Mouse (Mus musculus): ENCODE measurements around the gene Bicd2. TPM values are rescaled to one million over a fixed set of nuclear protein-coding genes. Genes with fewer than 3 reads are reported as not detected.
"Not testable (repeated sequence)": the region's sequence is repeated elsewhere in the genome, so short reads cannot be mapped to it uniquely, and the experiment has no call there.

The Bicd2 gene
- total RNA-seq, 2 experiments from 2014 or later, result 34.8 to 44.6 TPM

DNA sequence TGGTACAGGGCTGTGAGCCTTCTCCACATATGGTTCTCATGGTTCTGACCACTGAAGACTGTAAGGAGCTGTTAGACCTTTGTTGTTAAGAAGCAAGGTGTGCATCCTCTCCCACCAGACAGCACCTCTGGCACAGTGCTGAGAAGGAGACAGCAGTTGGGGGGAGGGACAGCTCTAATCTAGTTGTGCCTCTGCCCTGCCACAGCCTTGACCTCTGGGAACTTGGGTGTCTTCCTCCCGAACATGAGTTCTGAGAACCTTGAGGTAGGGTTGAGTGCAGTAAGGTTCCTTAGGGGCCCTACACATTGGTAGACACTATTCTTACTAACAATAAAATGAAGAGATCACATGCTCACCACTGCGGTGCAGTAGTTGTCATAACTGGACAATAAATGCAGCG, 16.8 kb downstream of the Bicd2 start:
- DNase-seq, result no peak

DNA sequence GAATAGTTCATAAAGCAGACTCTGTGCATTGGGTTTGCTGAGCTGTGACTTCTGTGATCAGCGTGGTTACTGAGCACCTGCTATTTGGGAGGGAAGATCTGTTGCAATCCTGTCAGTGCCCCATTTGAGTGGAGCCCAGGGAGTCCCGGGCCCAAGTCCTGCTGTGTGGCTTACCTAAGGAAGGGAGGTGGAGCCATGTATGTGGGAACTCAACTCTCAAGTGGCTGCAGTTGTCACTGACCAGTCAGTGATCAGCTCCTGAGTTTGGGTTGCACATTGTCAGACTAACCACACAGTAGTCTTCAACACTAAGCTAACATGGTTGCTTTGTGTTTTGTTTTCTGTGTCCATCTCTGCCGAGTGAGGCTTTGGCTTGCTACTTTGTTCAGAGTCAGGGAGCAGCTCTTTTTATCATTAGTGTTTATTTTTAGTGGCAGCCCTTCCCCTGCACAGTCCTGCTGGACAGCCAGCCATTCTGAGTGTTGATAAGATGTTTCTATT, 19.6 kb downstream of the Bicd2 start:
- DNase-seq, result no peak

DNA sequence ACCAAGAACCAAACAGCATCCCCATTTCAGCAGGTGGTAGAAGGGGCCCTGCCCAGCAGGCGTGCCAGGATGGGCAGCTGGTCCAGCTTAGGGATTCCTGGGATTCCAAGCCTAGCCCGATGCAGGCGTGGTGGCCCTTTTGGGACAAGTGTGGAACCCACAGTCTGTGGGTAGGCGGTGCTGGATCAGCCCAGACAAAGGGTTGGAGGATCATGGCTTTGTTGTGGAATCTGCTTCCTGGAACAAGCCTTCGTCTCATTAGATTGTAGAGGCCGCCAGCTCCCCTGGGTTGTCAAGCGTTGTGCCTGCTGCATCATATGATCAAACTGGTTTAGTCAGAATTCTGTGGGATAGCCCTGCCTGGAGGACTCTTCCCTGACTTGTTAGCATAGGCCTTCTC, 21.0 kb downstream of the Bicd2 start:
- DNase-seq, result no peak

DNA sequence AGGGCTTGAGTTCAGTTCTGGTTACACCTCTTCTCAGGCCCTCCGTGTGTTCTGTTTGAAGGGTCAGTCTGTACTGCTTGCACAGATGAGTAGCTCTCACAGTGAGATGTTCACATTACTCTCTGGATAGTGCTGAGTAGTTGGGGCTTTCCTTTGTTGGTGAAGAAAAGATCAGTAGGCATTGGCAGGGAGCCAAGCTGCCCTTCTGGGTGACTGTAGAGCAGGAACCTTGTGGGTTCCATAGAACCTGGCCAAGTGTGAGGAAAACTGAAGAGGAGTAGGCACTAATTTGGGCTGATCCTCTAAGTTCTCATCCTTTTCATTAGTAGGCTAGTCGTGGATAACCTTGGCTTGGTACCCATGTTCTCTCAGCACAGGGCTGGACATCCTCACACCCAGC, 21.4 kb downstream of the Bicd2 start:
- peak; percentile 45 to 68 for DNase-seq

DNA sequence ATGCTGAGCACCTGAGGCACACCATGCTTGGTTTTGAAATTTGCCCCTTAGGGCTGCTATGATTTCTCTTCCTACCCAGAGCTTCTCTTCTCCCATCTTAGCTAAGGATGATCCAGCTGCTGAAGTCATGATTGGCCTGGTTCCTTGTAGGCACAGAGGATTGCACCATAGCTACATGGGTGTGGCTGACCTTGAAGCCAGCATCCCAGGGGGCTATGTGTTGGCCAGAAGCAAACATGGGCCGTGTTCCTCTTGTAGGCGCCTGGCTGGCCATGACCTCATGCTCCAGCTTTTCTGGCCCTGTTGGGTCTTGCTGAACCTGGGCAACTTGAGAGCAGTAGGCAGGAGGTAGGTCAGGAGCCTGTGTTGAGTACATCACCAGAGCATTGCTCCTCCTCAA, 23.3 kb downstream of the Bicd2 start:
- peak; percentile 51 to 71 for DNase-seq

DNA sequence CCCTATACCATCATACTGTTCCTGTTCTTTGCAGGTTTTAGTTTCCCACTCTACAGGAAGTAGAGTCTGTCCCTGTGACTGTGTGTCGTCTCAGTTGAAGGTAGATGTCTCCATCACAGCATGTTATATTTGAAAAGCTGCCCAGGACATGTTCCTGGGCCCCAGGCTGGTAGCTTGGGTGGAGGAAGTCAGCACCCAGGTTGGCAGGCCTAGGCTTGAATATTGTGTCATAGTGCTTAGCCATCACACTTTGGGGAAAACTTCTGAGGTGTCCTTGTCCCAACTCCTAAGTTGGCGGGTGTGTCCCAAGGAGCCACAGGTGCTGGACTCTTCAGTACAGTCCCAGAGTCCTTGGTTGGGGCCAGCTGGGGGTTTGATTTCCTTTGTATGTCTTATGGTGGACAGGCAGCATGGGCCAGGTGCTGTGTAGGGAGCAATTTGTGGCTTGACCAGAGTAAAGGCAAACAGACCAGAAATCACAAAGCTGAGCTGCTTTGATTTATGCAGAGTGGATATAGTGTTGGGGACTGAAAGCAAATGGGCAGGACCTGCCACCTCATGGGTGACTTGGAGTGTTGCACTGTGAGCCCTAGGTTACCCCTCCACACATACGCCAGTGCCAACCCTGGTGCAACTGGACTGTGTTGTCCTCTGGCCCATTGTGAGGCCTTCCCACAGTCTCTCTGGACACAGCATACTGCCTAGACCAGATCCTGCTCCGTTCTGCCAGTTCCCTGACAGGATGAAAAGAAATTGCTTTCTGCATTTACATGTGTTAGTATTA, 26.5 kb downstream of the Bicd2 start:
- DNase-seq, result no peak

DNA sequence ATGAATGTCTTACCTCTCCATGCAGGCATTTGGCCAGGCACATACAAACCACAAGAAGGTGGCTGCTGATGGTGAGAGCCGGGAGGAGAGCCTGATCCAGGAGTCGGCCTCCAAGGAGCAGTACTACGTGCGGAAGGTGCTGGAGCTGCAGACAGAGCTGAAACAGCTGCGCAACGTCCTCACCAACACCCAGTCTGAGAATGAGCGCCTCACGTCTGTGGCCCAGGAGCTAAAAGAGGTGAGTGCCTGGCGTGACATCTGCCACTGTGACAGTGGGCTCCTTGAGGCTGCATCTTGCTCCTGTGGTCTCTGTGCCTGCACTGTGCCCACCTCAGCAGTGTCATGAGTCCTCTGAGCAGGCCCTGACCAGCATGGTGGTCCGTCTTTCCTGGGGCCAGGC, 28.0 kb downstream of the Bicd2 start:
- no peak for DNase-seq

DNA sequence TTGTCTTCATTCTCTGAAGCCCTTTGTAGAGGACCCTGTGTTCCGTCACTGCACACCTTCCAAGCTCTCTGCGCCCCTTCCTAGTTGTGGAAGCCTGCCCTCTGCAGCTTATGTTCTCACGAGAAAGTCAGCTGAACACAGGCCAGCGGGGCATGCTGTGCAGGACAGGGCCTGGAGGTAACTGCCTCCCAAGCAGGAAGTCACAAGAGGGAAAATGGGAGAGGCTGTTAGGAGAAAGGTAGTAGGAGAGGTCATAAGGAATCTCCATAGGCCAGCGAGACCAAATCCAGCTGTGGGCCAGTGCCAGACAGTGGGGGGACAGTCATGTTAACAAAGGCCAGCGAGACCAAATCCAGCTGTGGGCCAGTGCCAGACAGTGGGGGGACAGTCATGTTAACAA, 28.8 kb downstream of the Bicd2 start:
- not testable (repeated sequence) for DNase-seq

DNA sequence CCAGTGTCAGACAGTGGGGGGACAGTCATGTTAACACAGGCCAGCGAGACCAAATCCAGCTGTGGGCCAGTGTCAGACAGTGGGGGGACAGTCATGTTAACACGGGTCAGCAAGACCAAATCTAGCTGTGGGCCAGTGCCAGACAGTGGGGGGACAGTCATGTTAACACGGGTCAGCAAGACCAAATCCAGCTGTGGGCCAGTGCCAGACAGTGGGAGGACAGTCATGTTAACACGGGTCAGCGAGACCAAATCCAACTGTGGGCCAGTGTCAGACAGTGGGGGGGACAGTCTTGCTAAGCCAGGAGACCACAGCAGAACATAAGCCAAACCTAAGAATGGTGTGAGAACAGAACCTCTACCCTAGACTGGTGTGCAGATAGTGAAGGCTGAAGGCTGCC, 29.5 kb downstream of the Bicd2 start:
- not testable (repeated sequence) for DNase-seq

DNA sequence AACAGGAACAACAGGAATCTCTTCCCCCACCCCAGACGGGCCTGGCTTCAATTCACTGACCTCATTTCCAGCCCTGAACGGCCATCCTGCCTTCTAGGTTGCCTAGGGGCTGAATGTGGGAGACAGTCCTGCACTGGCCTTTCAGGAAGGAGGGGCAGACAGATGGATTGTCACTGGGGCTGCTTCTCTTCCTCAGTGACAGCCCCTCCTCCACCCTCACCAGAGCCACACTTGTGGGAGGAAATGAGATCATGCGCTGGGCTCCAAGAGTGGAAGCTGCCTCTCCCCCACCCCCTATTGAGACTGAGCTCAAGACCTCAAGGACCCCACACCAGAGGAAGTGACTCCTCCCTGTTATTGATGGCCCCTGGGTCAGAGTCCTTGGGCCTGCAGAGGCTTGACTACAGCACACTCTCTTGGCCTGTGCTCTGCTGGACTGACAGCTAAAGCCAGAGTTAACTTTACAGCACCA, 30.1 kb downstream of the Bicd2 start:
- peak; percentile 83 to 86 for DNase-seq

DNA sequence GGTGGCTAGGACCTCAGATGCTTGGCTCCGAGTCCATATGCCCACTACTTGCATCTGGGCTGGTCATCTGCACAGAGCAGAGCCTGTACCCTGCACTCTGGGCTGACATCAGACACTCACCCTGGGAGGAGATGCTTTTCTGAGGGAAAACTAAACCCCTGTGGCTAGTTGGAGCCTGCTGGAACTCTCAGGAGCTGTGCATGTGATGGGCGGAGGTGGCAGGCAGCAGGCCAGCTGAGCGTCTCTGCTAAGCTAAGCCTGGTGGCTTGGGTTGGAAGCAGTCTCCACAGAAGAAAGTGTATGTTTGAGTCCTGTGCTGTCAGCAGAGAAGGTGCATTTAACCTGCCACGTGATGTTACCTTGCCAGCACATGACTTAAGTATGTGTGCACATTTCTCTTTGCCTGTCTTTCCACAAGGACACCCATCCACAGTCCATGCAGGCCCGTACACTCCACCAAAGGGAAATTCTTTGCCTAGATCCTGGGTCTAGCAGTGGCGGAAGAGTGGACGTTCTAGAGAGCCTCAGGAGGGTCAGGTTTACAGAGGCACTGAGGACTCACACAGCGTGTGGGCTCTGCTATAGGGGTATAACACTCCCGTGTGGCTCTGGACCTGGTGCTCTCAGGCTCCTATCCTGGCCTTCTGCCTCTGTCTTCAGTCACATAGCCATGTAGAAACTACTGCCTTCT, 31.1 kb downstream of the Bicd2 start:
- DNase-seq, result no peak

DNA sequence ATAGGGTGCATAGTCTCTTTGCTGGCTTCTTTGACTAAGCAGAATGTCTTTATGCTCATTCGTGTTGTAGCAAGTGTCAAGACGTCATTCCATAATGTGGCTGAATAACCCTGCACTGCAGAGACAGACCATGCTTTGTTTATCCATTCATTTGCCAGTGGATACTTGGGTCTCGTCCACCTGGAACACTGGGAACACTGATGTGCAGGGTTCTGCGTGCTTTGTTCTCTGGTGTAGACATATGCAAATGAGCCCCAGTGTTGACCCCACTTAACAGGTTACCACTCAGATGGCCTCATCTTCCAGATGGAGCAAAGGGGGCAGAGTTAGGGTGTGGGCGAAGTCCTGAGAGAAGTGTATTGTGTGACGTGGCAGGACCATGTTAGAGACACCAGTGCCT, 32.9 kb downstream of the Bicd2 start:
- DNase-seq, result no peak

DNA sequence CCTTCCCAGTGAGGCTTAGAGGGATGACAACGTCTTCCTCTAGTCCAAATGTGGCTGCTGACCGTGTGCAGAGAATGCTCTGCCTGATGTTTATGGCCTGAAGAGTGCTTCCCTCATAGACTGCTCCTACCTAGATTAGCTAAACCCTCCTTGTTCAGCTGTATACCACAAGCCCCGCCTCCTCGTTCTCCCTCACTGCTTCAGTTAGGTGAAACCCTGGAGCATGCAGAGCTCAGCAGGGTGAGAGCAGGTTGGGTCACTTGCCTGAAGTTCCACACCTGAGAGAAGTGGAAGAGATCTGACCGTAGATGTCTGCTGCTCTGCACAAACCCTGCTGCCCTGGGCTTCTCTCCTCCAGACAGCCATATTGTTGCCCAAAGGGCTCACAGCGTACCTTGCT, 33.3 kb downstream of the Bicd2 start:
- DNase-seq, result no peak

DNA sequence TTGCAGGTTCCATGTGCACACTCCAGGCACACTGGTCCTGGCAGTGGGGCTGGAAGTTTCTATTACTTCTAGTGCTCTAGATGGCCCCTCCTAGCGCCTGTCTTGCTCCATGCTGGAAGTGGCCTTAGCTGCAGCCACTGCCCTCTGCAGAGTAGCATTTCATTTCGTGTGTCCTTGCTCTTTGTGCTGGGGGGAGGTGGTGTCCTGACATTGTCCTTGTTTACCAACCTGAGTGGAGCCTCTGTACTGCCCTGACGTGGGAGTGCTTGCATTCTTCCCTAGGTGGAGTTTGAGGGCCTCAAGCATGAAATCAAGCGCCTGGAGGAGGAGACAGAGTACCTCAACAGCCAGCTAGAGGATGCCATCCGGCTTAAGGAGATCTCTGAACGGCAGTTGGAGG, 36.2 kb downstream of the Bicd2 start:
- peak in 1 of 2 experiments; percentile 40 for DNase-seq

DNA sequence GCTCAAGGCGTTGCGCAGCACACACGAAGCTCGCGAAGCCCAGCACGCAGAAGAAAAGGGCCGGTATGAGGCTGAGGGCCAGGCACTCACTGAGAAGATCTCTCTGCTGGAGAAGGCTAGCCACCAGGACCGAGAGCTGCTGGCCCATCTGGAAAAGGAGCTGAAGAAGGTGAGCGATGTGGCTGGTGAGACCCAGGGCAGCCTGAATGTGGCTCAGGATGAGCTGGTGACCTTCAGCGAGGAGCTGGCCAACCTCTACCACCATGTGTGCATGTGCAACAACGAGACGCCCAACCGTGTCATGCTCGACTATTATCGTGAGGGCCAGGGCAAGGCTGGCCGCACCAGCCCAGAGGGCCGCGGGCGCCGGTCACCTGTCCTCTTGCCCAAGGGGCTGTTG, 37.9 kb downstream of the Bicd2 start:
- DNase-seq, result no peak

DNA sequence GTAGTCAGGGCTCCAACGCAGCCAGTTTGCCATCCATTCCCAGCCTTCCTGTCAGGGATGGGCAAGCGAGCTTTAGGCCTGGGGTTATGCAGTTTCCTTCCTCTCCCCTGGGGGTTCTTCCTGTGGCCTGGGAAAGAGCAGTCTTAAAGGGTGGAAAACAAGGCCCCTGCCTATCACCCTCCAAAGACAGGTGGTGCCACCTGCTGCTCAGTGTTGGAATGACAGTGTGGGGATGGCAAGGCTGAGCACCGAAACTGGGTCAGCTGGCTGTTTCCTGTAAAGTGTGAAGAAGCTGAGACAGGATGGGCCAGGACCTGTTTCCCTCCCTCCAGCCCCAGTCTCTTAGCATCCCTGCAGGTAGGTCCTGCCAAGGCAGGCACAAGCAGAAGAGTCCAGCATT, 39.8 kb downstream of the Bicd2 start:
- peak; percentile 90 to 92 for DNase-seq

DNA sequence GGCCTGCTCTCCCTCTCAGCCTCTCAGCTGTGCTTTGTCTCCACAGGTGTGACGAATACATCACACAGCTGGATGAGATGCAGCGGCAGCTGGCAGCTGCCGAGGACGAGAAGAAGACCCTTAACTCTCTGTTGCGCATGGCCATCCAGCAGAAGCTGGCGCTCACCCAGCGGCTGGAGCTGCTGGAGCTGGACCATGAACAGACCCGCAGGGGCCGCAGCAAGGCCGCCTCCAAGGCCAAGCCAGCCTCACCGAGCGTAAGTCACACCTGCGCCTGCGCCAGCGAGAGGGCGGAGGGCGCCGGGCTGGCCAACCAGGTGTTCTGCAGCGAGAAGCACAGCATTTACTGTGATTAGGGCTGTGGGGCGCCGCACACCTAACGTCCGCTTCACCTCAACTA, 41.6 kb downstream of the Bicd2 start:
- DNase-seq, result no peak

DNA sequence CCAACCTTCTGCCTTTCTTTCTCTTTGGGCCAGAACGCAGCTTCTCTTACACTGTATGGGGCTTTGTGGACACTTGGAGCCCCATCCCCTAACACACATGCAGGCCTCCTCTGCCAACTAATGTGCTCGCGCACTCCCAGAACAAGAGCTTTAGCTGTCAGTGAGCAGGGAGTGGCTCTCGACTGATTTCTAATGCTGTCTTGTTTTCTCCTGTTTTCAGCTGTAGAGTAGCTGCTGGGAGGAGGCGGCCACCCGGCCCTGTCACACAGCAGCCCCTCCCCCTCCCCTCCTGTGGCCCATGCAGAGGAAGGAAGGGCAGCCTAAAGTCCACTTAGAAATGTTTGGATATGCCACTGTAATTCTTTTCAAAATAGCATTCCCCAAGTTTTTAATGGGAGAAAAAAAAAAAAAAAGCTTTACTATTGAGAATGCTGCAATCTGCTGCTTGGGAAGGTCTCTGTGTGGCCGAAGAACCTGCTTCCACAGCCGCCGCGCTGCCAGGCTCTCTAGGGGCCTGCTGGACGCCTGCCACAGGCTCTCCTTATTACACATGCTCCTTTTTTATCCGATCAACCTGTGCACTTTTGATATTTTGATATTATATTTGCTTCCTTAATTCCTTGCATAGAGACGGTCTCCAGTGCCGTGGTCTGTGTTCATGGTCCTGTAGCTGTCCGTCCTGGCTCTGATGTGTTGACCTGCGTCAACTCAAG, 43.5 kb downstream of the Bicd2 start:
- DNase-seq, result peak in 1 of 2 experiments; percentile 65

DNA sequence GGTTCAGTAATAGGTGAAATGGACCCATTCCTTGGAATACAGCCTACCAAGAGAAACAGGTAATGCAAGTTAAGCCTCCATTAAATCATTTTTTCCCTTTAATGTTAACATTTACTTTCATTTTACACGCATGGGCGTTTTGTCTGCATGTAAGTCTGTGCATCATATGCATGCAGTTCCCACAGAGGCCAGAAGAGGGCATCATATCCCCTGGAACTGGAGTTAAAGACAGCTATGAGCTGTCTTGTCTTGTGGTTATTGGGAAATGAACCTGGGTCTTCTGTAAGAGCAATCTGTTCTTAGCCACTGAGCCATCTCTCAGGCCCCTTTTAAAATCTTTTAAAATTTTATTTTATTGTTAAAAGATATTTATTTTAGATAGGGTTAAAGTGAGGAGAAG, 50.0 kb downstream of the Bicd2 start:
- peak; percentile 33 to 40 for DNase-seq

DNA sequence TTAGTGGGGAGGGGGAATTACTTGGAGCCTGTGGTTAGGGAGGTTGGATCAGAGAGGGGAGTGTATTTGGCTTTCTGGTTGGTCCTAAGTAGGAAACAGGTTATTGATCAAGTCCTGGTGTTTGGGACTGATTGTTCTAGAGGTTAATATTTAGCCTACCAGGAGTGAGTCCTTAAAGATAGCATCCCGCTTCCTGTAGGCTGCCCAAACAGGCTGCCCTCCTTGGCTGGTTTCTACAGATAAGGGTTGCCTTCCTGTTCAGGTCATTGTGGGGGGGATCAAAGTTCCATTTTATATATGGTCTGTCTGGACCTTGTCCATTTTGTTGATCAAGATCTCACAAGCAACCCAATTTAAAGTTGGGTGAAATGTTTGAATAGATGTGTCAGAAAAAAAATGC, 52.2 kb downstream of the Bicd2 start:
- DNase-seq, result no peak

DNA sequence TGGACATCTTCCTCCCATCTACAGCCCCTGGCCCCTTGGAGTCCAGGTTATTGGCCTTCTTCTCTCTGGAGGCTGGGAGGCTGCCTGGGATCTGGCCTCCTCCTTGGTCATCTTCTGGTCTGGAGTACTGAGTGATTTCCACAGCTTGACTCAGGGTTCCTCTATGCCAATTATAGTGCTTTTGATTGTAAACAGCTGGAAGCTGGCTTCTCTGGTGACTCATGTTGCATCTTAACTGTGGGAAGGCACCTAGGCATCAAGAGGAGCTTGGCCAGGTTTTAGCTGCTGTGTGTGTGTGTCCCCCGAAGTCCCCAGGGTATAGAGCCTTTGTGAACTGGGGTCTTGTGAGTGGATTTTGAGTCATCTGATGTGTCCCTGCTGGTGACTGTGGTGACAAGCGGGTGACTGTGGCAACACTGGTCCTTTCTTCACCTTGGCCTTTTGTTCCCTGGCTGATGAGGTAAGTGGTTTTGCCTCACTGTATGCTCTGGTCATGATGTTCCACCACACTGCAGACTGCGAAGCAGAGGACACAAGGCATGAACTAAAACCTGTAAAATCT, 53.6 kb downstream of the Bicd2 start:
- DNase-seq, result peak in 1 of 2 experiments; percentile 41

DNA sequence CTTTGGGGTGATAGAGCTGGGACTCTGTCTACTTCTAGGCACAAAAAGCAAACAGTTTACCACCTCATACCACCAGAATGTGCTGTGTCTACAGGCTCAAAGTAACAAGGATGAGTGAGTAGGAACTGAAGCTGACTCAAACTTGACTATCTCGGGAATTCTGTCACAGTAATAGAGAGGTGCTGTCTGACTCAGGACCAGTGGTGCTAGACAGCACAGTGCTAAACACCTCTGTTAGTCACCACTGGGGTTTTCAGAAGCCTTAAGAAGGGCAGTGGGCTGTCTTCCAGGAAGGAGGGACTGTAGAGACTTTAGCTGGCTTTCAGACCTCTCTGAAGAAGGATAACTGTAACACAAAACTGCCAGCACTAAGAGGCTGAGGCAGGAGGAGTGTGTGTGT, 55.4 kb downstream of the Bicd2 start:
- DNase-seq, result no peak

DNA sequence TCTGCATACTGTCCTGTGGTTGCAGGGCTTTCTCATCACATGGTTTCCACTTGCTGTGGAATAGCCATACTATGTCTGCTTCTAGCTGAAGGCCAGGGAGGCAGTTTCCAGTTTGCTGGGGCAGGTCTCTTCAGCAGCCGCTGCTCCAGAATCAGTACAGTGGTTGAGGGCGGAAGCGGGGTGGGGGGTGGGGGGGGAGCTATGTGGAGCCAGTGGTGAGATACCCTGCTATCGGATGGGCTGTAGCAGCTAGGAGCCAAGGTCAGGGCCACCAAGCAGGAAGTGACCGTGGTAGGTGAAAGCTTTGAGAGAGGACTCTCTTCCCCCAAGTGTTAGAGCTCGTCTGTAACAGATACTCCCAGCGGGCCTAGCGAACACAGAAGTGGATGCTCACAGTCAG, 56.8 kb downstream of the Bicd2 start:
- no peak for DNase-seq
